Mouse (Mus musculus) liver, adult 2 months (tissue): ENCODE measurements around the gene Calm2.

Experiments used
- CTCF ChIP-seq: fragments of 200-500 bp; IDR thresholded peaks from 2 replicates; pipeline ENCODE4 v1.5.1; 2011; ENCODE audit warnings: low read depth, low read length, control low read depth
- POLR2A ChIP-seq: fragments of 200-500 bp; IDR thresholded peaks from 2 replicates; pipeline ENCODE4 v1.6.1; 2011; ENCODE audit warnings: low read length, control low read depth; ENCODE audit not compliant: insufficient read depth; ENCODE audit errors: extremely low read depth

- TF ChIP-seq CTCF: no peak
- TF ChIP-seq POLR2A: no peak
These were observed 21.9 kb upstream of the Calm2 start for GRCm38 (mm10) chr17:87468616-87469015.
